Mouse (Mus musculus) intestine, postnatal 0 days (tissue): ENCODE data around the gene Zcwpw1. TPM values are rescaled to one million over a fixed set of nuclear protein-coding genes. Genes with fewer than 3 reads are reported as not detected.
"Not testable (repeated sequence)": the region's sequence is repeated elsewhere in the genome, so short reads cannot be mapped to it uniquely, and the experiment has no call there.

Experiments used
- ATAC-seq: fragments of 200-750 bp; cut with Nextera tagmentation; 2 replicates; pipeline ENCODE4 v1.8.0; 2017; ENCODE audit warnings: mild to moderate bottlenecking, moderate TSS enrichment, moderate library complexity
- H3K27ac ChIP-seq: fragments of 300-500 bp; sonication (generic); 2 replicates; pipeline ENCODE4 v1.5.1; 2014; ENCODE audit warnings: mild to moderate bottlenecking, low read depth, low read length, moderate library complexity
- H3K27me3 ChIP-seq: fragments of 300-500 bp; sonication (generic); replicated peaks from 2 replicates; pipeline ENCODE4 v1.6.1; 2014; ENCODE audit warnings: low read length, mixed read lengths; ENCODE audit not compliant: control insufficient read depth, insufficient read depth
- H3K36me3 ChIP-seq: fragments of 300-500 bp; sonication (generic); 2 replicates; pipeline ENCODE4 v1.6.1; 2014; ENCODE audit warnings: mild to moderate bottlenecking, moderate library complexity; ENCODE audit not compliant: control insufficient read depth, insufficient read depth
- H3K4me1 ChIP-seq: fragments of 300-500 bp; sonication (generic); replicated peaks from 2 replicates; pipeline ENCODE4 v1.6.1; 2014; ENCODE audit warnings: antibody characterized with exemption, low read length, mixed read lengths; ENCODE audit not compliant: control insufficient read depth, insufficient read depth
- H3K4me2 ChIP-seq: fragments of 300-500 bp; sonication (generic); replicated peaks from 2 replicates; pipeline ENCODE4 v1.6.1; 2014; ENCODE audit warnings: low read depth, mild to moderate bottlenecking, moderate library complexity
- H3K4me3 ChIP-seq: fragments of 300-500 bp; sonication (generic); 2 replicates; pipeline ENCODE4 v1.5.1; 2014; ENCODE audit warnings: low read depth, low read length
- H3K9ac ChIP-seq: fragments of 300-500 bp; sonication (generic); 2 replicates; pipeline ENCODE4 v1.6.1; 2014; ENCODE audit warnings: mild to moderate bottlenecking, low read depth, low read length
- H3K9me3 ChIP-seq: fragments of 300-500 bp; sonication (generic); 2 replicates; pipeline ENCODE4 v1.6.1; 2016; ENCODE audit warnings: mixed run types; ENCODE audit not compliant: control insufficient read depth
- WGBS: fragments of 180-500 bp; shearing (Covaris S2); extraction: QIAGEN DNeasy Blood & Tissue Kit; methylation state at CpG from one replicate; pipeline ENCODE4 v1.1.7; 2014; 5-methylcytosine and 5-hydroxymethylcytosine counted together
- polyA plus RNA-seq: library from polyadenylated mRNA; unstranded; fragments of >200 nt; fragmentation: Nextera tagmentation; extraction: Ambion mirVana; gene quantifications from 2 replicates; pipeline ENCODE4 v1.2.1, GENCODE M21; 2015

The Zcwpw1 gene
- polyA plus RNA-seq, 1 experiment from 2014 or later = 3.5 TPM

- not testable (repeated sequence) for H3K9me3 ChIP-seq
These were observed 81.0 kb downstream of the Zcwpw1 start for GRCm38 (mm10) chr5:137868600-137868999.

DNA sequence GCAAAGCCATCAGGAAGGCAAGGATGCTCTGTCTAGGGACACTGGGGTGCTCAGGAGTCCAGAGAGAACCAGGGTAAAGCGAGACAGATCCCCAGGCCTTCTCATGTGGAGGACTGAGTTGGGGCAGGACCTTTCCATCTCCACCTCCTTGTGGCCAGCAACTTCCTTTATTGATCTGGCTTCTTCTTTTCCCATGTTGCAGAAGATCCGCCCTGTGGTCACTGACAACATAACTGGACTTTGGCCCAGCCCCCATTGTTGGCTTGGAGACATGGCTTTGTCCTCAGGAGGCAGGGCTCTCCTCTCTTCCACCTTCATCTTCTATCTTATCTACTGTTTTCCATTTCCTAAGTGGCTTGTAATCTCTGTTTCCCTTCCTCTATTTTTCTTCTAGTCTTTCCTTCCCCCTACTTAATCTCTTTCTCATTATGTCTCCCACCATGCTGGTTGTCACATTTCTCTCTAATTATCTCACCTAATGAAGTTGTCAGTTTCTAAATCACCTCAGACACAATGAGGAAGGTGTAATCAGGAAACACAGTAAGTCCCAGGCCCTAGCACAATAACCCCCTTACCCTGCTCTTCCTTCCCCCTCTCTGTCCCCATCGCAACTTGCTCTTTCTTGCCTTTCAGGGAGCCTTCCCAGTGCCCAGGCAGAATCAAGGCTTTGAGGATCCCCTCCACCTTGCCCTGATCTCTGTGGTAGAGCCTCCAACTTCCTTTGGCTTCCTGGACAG, 84.2 kb downstream of the Zcwpw1 start, which contains the start of gene Pilrb2:
Gene Pilrb2, minus strand, starts transcription at position 172 of the 737 bp plus-strand sequence.
- H3K27ac ChIP-seq, H3K4me2 ChIP-seq, H3K4me3 ChIP-seq, ATAC-seq, H3K27me3 ChIP-seq, H3K36me3 ChIP-seq, H3K9ac ChIP-seq, H3K9me3 ChIP-seq, H3K4me1 ChIP-seq: not testable (repeated sequence)
- WGBS = 73% methylated on average over 2 of the region's 3 CpGs

More at GRCm38 (mm10) chr5:137868600-137868999, 81.0 kb downstream of the Zcwpw1 start:
- H3K4me1 ChIP-seq, H3K27ac ChIP-seq, H3K36me3 ChIP-seq, ATAC-seq, H3K27me3 ChIP-seq, H3K9ac ChIP-seq, H3K4me2 ChIP-seq, H3K4me3 ChIP-seq: not testable (repeated sequence)
- WGBS = 74% methylated on average over 2 of the region's 2 CpGs

Other genes with a start within 250 kb of the Zcwpw1 start
- 2.1 and 2.9 TPM in 2 replicates for gene Actl6b, start 234.3 kb upstream of the Zcwpw1 start, polyA plus RNA-seq
- 0.27 and 0.50 TPM in 2 replicates for gene Tfr2, start 218.0 kb upstream of the Zcwpw1 start, polyA plus RNA-seq
- gene Mospd3, start 186.7 kb upstream of the Zcwpw1 start, polyA plus RNA-seq = 35.3 and 38.0 TPM in 2 replicates
- gene Pcolce, start 174.0 kb upstream of the Zcwpw1 start, polyA plus RNA-seq = 44.2 and 44.6 TPM in 2 replicates
- gene Fbxo24, start 158.8 kb upstream of the Zcwpw1 start, polyA plus RNA-seq = 0.16 and 0.25 TPM in 2 replicates
- 31.5 and 31.6 TPM in 2 replicates for gene Lrch4, start 158.7 kb upstream of the Zcwpw1 start, polyA plus RNA-seq
- gene Gm20605, start 158.6 kb upstream of the Zcwpw1 start, polyA plus RNA-seq = 1.3 and 1.8 TPM in 2 replicates
- gene Sap25, start 146.5 kb upstream of the Zcwpw1 start, polyA plus RNA-seq = 2.3 and 4.8 TPM in 2 replicates
- gene Irs3, start 142.1 kb upstream of the Zcwpw1 start, polyA plus RNA-seq = 0.09 and 0.18 TPM in 2 replicates
- gene Agfg2, start 103.1 kb upstream of the Zcwpw1 start, polyA plus RNA-seq = 16.8 and 19.0 TPM in 2 replicates
- gene Nyap1, start 46.2 kb upstream of the Zcwpw1 start, polyA plus RNA-seq = 1.6 and 2.0 TPM in 2 replicates
- gene Tsc22d4, start 42.1 kb upstream of the Zcwpw1 start, polyA plus RNA-seq = 111 and 119 TPM in 2 replicates
- gene Ppp1r35, start 8.9 kb upstream of the Zcwpw1 start, polyA plus RNA-seq = 29.0 and 30.8 TPM in 2 replicates
- gene Mepce, start 143 bp upstream of the Zcwpw1 start, polyA plus RNA-seq = 10.3 and 10.8 TPM in 2 replicates
- gene Pilra, start 48.5 kb downstream of the Zcwpw1 start, polyA plus RNA-seq = 2.4 and 3.0 TPM in 2 replicates
- gene Pilrb1, start 70.3 kb downstream of the Zcwpw1 start, polyA plus RNA-seq = 3.5 and 4.3 TPM in 2 replicates
- 1.8 and 3.4 TPM in 2 replicates for gene Pilrb2, start 84.0 kb downstream of the Zcwpw1 start, polyA plus RNA-seq
- 119 and 134 TPM in 2 replicates for gene Cyp3a13, start 133.8 kb downstream of the Zcwpw1 start, polyA plus RNA-seq
- 0.69 and 1.0 TPM in 2 replicates for gene Gjc3, start 175.3 kb downstream of the Zcwpw1 start, polyA plus RNA-seq
- gene Azgp1, start 193.7 kb downstream of the Zcwpw1 start, polyA plus RNA-seq = not detected in 2 replicates
- gene Smok3a, start 233.5 kb downstream of the Zcwpw1 start, polyA plus RNA-seq = not detected in 2 replicates
- gene Smok3b, start 233.6 kb downstream of the Zcwpw1 start, polyA plus RNA-seq = not detected in 2 replicates